Mouse (Mus musculus) heart, adult 2 months (tissue): ENCODE results near the gene Zfp599. TPM values are rescaled to one million over a fixed set of nuclear protein-coding genes. Genes with fewer than 3 reads are reported as not detected.
"Not testable (repeated sequence)": the region's sequence is repeated elsewhere in the genome, so short reads cannot be mapped to it uniquely, and the experiment has no call there.

Experiments
- DNase-seq, 2 experiments: peaks; one replicate each; pipeline ENCODE4 v3.0.0; 2021
- H3K27ac ChIP-seq: fragments of 200-600 bp; 2 replicates; pipeline ENCODE4 v1.8.1; 2022
- H3K27me3 ChIP-seq: fragments of 200-500 bp; 2 replicates; pipeline ENCODE4 v1.6.1; 2012; ENCODE audit warnings: mild to moderate bottlenecking, low read length, inconsistent platforms, mixed read lengths; ENCODE audit not compliant: control insufficient read depth, insufficient read depth
- H3K36me3 ChIP-seq: fragments of 200-500 bp; 2 replicates; pipeline ENCODE4 v1.6.1; 2012; ENCODE audit warnings: low read length, inconsistent platforms; ENCODE audit not compliant: control insufficient read depth, insufficient read depth
- H3K4me1 ChIP-seq: fragments of 200-500 bp; 2 replicates; pipeline ENCODE4 v1.6.1; 2011; ENCODE audit warnings: low read length; ENCODE audit not compliant: control insufficient read depth, insufficient read depth
- H3K4me3 ChIP-seq: fragments of 200-600 bp; 2 replicates; pipeline ENCODE4 v1.8.1; 2022
- H3K79me2 ChIP-seq: fragments of 200-500 bp; replicated peaks from 2 replicates; pipeline ENCODE4 v1.6.1; 2012; ENCODE audit warnings: mild to moderate bottlenecking, inconsistent platforms, low read length, moderate library complexity, mixed read lengths; ENCODE audit not compliant: control insufficient read depth, insufficient read depth
- H3K9ac ChIP-seq: fragments of 200-500 bp; 2 replicates; pipeline ENCODE4 v1.6.1; 2012; ENCODE audit warnings: low read depth, mild to moderate bottlenecking, control low read depth, inconsistent platforms, low read length, mixed read lengths
- CTCF ChIP-seq: fragments of 200-600 bp; IDR thresholded peaks from 2 replicates; pipeline ENCODE4 v1.8.1; 2022; ENCODE audit warnings: antibody characterized with exemption, mild to moderate bottlenecking, moderate library complexity
- EP300 ChIP-seq: fragments of 200-500 bp; IDR thresholded peaks from 2 replicates; pipeline ENCODE4 v1.6.1; 2011; ENCODE audit warnings: low read depth, low read length, control low read depth; ENCODE audit not compliant: insufficient read depth
- POLR2A ChIP-seq: fragments of 200-500 bp; IDR thresholded peaks from 2 replicates; pipeline ENCODE4 v1.6.1; 2011; ENCODE audit warnings: mild to moderate bottlenecking, low read depth, low read length, control low read depth; ENCODE audit not compliant: insufficient read depth
- WGBS: fragments of 180-500 bp; shearing (Covaris S2); methylation state at CpG from one replicate; pipeline ENCODE4 v1.1.7; 2018; 5-methylcytosine and 5-hydroxymethylcytosine counted together
- intact Hi-C: fragments of 180-260 bp; cut with DNase I; formaldehyde crosslinking; loops from one replicate; pipeline ENCODE4 v1.15.1; 2025
- long read RNA-seq: library from polyadenylated mRNA; stranded (forward); transcript quantifications from one replicate; pipeline ENCODE4 v2.0.0, GENCODE M21; 2021
- polyA plus RNA-seq: library from polyadenylated mRNA; depleted of rRNA; stranded (reverse); fragments of >200 nt; gene quantifications from 2 replicates; pipeline ENCODE4 v1.2.3, GENCODE M21; 2012; rRNA removed
- total RNA-seq, 2 experiments: library from RNA; stranded (reverse); gene quantifications; 2 replicates each; pipeline ENCODE4 v1.2.3; 2021

The Zfp599 gene
- total RNA-seq (under 1 TPM; 0.34 to 0.39 TPM), polyA plus RNA-seq (0.04 and 0.12 TPM in 2 replicates)
- long read RNA-seq, partial matches to known transcripts: 0 of 1 reads
- long read RNA-seq, other reads (novel, unspliced or antisense): 0 of 1 reads

DNA sequence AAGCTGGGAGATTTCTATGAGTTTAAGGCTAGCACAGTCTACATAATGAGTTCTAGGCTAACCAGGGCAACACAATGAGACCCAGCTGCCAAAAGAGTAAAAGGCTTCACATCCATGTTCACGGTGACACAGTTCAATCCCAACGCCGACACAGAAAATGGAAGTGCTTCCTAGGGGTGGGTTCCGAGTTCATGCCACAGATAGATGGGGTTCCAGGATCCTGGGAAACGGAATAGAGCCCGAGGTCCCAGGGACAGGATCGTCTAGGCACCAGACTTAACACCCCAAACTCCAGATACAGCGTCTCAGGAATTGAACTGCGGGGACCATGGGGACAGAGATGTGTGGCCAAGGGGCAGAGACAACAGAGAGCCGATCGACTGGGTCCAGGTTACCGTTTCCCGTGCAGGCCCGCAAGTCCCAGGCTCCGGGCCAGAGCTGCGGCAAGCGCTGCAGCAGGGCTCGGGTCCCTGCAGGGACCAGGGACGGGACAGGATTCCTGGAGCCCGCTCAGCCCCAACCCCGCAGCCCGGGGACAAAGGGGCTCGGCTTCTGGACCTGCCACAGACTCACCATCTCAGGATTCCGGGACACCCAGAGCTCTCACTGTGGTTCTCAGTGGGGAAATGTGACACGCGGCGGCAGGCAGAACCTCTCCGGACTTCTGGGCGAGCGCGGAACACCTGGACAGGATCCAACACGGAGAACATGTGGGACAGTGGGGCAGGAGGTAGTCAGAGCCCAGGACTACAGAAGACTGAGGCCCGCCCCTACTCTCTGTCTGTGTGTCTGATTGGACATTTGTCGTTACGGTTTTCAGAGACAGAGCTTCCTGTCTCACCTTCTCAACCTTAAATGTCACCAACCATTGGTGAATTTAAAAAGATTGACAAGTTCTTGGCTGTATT, at the start of gene Zfp599:
TSS of gene Zfp599 (minus strand) at position 712 of the 908 bp plus-strand sequence.
- Histone ChIP-seq H3K36me3 (no peaks in the 10 kb centered on the region), H3K4me1 (no peaks in the 10 kb centered on the region), H3K27me3 (no peaks in the 10 kb centered on the region), H3K4me3 (peak within 1 kb of the TSS; percentile 50), H3K27ac (no peak within 1 kb of the TSS), H3K9ac (peak within 1 kb of the TSS; percentile 28), H3K79me2 (no peaks in the 10 kb centered on the region)
- WGBS: 2% methylated on average over 35 of the region's 35 CpGs
- TF ChIP-seq EP300: no peak
- no peak for TF ChIP-seq CTCF
- no peak for TF ChIP-seq POLR2A
- peak; percentile 58 to 70 for DNase-seq
- intact Hi-C loops: no loop called here

DNA sequence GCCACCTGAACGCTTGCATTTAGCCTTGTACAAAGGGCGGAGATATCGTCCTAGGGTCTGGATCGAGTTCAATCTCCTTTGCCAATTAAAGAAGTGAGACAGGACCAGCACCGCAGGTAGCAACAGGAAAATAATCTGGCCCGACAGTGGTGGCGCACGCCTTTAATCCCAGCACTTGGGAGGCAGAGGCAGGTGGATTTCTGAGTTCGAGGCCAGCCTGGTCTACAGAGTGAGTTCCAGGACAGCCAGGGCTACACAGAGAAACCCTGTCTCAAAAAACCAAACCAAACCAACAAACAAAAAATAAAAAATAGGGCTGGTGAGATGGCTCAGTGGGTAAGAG, 48.2 kb upstream of the Zfp599 start:
- not testable (repeated sequence) for H3K79me2 ChIP-seq, DNase-seq, H3K4me1 ChIP-seq, H3K36me3 ChIP-seq, H3K27me3 ChIP-seq
- Histone ChIP-seq H3K4me3 (peak overlapping the region; percentile 80), H3K27ac (peak overlapping the region; percentile 88), H3K9ac (peak overlapping the region; percentile 77)
- 10% methylated on average over 9 of the region's 9 CpGs for WGBS
- intact Hi-C loops: loop anchor here (2.0 to 5.0 kb wide), 2 partner anchors 19 to 81 kb away; partner anchors contain the start of gene Zfp809

DNA sequence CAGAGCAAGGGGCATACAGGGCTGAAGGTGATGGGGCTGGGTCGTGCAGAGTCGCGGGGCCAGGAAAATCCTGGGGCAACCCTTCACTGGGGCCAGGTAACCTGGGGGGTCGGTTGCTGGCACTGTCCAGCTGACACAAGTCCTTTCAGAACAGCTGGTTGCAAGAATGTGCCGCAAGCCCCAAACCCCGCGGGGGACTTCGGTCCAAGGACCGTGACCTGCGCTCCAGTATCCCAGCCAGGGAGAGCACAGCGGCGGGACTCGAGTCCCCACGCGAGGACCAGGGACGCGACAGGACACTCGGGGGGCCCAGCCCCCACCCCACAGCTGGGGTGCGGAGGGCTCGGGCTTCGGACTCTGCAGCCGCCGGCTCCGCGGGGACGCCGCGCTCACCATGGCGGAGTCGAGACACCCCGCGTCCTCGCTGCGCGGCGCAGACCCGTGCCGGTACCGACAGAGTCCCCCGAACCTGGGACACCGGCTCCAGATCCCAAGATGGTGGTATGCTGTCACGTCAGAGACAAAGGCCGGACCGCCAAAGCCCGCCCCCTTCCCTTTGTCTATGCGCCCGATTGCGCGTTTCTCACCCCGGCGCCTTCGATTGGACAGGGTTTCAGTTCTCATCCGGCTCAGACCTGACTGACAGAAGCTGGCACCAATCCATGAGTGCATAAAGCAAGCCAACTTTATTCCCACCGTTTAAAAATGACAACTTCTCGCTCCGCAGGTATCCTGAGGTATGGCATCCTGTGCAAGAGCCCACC, 47.6 kb upstream of the Zfp599 start, which contains the start of gene Zfp810:
TSS of gene Zfp810 (minus strand) at position 493 of the 764 bp plus-strand sequence.
- TF ChIP-seq POLR2A: peak; percentile 69
- no peak for TF ChIP-seq CTCF
- intact Hi-C loops: loop anchor here (5.0 kb wide), 1 partner anchor 80 kb away; the partner anchor contains the start of gene Zfp809
- peak within 1 kb of the TSS; percentile 89 for H3K9ac ChIP-seq
- DNase-seq: peak; percentile 85 to 93
- peaks cover 1% of the 10 kb centered on the region for H3K4me1 ChIP-seq
- no peaks in the 10 kb centered on the region for H3K36me3 ChIP-seq
- peak within 1 kb of the TSS; percentile 88 for H3K27ac ChIP-seq
- no peaks in the 10 kb centered on the region for H3K79me2 ChIP-seq
- H3K27me3 ChIP-seq: no peaks in the 10 kb centered on the region
- H3K4me3 ChIP-seq: peak within 1 kb of the TSS; percentile 80
- WGBS: under 1% methylated on average over 55 of the region's 56 CpGs

DNA sequence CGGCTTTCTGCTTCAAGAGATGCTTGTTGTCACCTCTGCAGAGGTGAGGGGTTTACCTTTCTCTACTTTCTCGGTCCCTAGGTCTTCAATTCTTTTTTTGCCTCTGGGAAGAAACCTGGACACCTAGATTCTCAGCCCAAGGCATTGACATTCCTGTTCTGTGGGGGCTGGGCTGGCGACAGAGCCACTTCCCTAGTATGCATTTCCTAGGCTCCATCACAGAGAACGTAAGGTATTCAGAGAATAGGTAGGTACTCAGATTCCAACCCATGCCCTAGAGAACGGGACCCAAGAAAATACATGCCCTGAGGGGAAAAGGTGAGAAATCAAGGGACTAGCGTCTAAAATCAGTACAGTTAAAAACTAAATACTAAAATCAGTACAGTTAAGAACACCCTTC, 47.0 kb upstream of the Zfp599 start:
- TF ChIP-seq EP300 (no peak), CTCF (no peak), POLR2A (no peak)
- Histone ChIP-seq H3K79me2 (no peaks in the 10 kb centered on the region), H3K4me3 (peak overlapping the region; percentile 80), H3K36me3 (no peaks in the 10 kb centered on the region), H3K27me3 (no peaks in the 10 kb centered on the region), H3K9ac (peak overlapping the region; percentile 89), H3K27ac (peak overlapping the region; percentile 88), H3K4me1 (peaks cover 1% of the 10 kb centered on the region)
- no peak for DNase-seq
- WGBS: 28% methylated on average over 6 of the region's 6 CpGs
- intact Hi-C loops: loop anchor here (5.0 kb wide), 1 partner anchor 79 kb away; the partner anchor contains the start of gene Zfp809

DNA sequence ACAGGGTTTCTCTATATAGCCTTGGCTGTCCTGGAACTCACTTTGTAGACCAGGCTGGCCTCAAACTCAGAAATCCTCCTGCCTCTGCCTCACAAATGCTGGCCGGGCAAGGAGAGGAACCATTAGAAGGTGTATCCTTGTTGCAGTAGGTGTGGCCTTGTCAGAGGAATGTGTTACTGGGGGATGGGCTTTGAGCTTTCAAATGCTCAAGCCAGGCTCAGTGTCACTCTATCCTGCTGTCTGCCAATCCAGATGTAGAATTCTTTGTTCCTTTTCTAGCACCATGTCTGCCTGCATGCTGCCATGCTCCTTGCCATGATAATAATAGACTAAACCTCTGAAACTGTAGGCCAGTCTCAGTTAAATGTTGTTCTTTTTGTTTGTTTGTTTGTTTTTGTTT, 42.5 kb upstream of the Zfp599 start:
- intact Hi-C loops: no loop called here
- TF ChIP-seq POLR2A: no peak
- TF ChIP-seq CTCF: no peak
- no peak for TF ChIP-seq EP300
- no peak overlapping the region for H3K4me3 ChIP-seq
- no peaks in the 10 kb centered on the region for H3K79me2 ChIP-seq
- H3K27ac ChIP-seq: no peak overlapping the region
- no peak overlapping the region for H3K9ac ChIP-seq
- H3K36me3 ChIP-seq: peaks cover 8% of the 10 kb centered on the region
- WGBS: 91% methylated on average over 1 of the region's 1 CpGs
- DNase-seq: no peak
- no peaks in the 10 kb centered on the region for H3K27me3 ChIP-seq
- H3K4me1 ChIP-seq: peaks cover 1% of the 10 kb centered on the region
